Mouse (Mus musculus): Measurements from ENCODE around the gene Arhgap18.

DNA sequence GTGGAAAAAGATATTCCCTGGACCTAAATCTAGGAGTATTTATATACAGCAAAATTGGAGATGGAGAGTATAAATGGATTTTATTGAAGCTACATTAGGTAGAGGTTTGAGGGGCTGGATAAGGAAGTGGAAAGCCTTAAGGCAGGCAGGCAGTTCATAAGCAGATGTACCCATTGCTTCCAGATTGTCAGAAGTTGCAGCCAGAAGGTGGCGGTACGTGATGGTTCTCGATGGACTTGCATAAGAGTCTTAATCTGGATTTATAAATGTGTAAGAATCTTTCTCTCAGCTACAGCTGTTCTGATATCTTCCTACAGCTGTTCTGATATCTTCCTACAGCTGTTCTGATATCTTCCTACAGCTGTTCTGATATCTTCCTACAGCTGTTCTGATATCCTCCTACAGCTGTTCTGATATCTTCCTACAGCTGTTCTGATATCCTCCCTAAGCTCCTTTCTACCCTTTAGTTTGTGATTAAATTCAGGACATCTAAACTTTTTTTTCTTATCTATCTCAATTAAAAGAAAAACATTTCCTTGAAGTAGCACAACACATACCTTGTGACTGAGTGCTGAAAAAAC lies 79.5 kb downstream of the Arhgap18 start:
- no peak for TF ChIP-seq ZNF384 (IDR thresholded peaks at IDR 0.05; ENCODE audit: low read depth, low read length)
- TF ChIP-seq HCFC1 (IDR thresholded peaks at IDR 0.05; ENCODE audit: borderline replicate concordance, insufficient read depth, low read length), result no peak
- TF ChIP-seq MAFK (IDR thresholded peaks at IDR 0.05; ENCODE audit: insufficient read depth, low read depth, low read length), result no peak
- TF ChIP-seq ZC3H11A (IDR thresholded peaks at IDR 0.05; ENCODE audit: borderline replicate concordance, low read depth, low read length), result no peak

Measured in ES-E14 (cell line).